Mouse (Mus musculus) adrenal gland, postnatal 10 days (tissue): ENCODE results near the gene Abcf2. TPM values are rescaled to one million over a fixed set of nuclear protein-coding genes. Genes with fewer than 3 reads are reported as not detected.
A peak's percentile ranks its signal among the peaks of the same experiment; 100 is the strongest.

ENCODE experiments used
- DNase-seq: peaks from one replicate; pipeline ENCODE4 v3.0.0; 2021; ENCODE audit warnings: mixed read lengths
- total RNA-seq, 2 experiments: library from RNA; stranded (reverse); gene quantifications; 2 replicates each; pipeline ENCODE4 v1.2.3; 2021

The Abcf2 gene
- total RNA-seq, 2 experiments from 2014 or later, result 51.0 to 53.3 TPM

DNA sequence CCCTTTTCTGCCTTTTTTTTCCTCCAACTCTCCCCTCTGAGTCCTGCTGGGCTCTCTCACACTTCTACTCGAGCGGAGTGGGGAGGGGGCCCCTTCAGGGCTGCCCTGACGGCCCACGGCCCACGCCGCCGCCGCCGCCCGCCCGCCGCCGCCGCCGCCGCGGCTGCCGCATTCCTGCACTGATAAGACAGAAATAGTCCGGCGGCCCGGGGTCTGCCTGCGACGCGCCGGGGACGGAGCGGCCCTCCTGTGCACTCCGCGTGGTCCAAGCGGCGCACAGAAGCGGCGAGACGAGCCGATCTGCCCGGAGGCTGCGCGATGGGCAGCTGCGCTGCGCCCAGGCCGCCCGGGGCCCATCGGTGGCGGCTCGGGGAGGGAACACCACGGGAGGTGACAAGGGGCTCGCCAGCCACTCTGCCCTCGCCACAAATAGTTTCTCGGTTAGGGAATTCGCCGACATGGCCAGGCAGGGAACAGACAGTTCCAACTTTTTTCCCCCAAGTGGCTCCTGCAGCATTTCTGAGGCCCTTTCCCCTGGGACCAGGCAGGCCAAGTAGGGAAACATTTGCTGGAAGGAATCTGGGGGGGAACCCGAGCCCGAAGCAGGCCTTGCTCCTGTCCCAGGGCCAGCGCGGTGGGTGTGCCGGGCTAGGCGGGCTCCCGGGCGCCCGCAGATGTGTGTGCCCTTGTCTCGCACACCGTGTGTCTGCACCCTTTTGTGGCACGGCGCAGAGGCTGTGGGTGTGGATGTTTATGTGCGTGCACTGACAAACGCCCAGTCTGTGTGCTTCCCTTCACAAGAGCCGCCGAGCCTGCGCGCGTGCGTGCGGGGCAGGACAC lies 24.9 kb upstream of the Abcf2 start:
- DNase-seq, result peak; percentile 84

DNA sequence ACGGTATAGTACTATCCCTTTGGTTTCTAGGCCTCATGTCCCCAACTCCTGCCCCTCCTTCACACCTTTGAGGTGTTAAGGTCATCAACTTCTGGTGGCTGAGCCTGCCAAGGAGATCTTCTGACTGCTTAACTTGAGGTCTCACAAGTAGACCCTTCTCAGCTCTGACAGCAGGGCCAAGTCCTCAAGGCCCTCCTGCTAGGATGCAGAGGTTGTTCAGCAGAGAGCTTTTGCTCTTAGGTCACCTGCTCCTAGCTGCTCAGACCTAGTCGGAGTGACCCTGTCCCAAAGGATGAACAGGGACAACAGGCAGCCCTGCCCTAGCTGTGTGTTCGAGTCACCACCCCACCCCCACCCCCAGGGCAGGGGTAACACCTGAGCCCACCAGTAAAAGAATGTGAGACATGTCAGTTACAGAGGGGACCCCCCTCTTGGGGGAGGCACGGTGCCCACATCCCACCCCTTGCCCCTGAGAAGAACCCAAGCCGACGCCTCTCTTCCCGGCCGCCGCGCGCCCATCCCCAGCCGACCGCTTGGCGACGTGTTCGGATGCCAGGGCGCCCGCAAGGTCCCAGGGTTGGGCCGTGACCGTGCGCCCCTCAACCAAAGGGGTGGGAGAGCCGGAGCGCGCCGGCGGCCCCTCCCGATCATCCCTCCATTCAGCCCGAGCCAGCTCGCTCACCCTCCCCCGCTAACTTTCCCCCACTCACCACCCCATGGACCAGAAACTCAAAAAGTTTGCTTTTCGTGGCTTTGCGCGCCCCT lies 24.0 kb upstream of the Abcf2 start:
- DNase-seq, result peak; percentile 50

DNA sequence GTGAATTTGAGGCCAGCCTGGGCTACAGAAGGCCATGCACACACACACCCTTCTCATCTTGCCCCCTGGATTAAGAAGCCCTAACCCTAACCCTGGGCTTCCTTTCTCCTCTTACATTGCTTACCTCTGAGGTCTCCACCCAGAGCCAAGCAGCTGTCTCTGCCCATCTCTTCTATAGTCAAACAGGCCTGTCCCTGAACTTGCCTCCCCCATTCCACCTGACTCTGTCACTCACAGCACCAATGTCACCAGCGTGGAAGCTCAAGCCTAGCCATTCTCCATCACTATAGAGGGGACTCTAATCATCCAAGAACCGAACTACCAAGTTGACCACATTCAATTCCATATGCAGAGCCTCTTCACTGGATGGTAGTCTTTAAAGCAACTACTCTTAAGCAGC lies 23.0 kb upstream of the Abcf2 start:
- no peak for DNase-seq

DNA sequence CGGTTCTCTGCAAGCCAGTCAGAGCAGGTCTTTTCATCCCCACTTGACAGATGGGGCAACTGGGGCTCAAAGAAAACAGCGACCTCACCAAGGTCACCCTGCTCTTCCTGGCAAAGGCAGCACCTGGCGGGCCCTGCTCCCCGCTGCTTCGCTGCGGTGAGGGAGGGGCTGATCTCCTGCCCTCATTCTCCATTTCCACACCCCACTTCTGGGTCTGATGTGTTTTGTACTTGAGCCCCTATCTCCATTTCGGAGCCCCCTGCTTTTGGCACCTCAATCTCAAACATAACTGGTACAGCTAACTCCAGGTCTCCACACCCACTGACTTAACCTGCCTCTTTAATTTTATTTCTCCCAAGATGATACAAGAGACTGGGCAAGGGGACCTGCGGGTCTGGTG lies 21.9 kb upstream of the Abcf2 start:
- no peak for DNase-seq

DNA sequence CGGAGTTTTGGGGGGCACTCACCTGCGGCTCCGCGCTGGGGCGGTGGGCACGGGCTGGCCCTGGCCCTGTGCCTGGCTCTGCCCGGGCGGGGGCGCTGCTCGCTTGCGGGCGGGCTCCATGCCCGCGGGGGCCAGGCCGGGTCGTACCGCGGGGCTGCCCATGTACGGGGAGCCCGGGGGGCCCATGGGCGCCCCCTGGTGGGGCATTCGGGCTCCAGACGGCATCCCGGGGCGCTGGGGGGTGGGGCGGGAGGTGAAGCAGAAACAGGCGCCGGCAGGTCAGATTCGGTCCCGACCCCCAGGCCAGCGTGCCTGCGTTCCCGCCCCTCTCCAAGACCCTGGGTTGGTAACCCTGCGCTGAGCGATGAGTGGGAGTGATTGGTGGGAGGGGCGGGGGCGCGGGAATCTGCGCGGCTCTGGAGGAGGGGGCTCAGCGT lies 21.3 kb upstream of the Abcf2 start:
- DNase-seq, result peak; percentile 80

DNA sequence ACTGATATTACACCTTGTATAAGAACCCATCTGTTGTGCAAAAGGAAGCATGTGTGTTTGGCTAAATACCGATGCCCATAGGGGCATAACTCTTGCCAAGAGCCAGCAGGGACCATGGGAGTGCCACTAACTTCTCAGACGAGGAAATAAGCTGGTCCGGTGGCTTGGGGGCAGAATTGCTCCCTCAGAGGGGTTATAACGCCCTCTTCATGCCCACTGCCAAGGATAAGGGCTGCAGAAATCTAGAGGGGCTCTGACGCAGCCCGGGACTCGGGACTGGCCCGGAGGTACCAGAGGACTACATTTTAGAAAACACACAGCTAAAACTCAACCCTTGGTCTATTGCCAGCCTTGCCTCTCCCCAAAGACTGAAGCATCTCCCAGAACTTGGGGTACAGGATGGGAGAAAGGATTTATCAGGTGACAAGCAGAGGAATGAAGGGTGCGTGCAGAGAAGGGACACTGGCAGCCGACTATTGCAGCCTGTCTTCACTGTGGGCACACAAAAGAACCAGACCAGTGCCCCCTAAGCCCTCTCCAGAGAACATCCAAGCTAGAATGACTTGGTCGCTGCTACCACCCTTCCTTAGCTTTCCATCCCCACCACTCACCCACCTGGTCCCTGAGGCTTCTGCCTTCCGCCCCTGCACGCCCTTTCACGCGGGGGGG lies 20.8 kb upstream of the Abcf2 start:
- DNase-seq, result no peak

DNA sequence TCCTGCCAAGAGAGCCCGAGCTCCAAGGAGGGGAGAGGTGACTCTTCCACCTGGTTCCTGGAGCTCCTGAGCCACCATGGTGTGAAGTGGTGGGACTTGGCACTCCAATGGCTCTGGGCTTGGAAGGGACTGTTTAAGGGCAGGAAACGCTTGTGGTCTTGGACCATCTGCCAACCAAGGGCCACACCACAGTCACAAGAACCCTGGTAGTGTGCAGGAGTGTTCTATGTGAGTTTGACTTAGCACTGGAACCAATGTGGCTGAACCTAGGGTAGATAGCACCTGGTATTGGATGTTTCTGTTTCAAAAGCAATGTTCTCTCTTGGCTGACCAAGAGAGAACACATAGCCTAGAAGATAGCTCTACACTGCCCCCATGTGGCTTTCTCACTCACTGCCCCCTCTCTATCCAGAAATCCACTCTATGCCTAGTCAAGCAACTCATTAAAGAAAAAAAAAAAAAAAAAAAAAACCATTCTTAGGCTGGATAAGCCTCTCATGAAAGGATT lies 20.0 kb upstream of the Abcf2 start:
- peak; percentile 87 for DNase-seq

DNA sequence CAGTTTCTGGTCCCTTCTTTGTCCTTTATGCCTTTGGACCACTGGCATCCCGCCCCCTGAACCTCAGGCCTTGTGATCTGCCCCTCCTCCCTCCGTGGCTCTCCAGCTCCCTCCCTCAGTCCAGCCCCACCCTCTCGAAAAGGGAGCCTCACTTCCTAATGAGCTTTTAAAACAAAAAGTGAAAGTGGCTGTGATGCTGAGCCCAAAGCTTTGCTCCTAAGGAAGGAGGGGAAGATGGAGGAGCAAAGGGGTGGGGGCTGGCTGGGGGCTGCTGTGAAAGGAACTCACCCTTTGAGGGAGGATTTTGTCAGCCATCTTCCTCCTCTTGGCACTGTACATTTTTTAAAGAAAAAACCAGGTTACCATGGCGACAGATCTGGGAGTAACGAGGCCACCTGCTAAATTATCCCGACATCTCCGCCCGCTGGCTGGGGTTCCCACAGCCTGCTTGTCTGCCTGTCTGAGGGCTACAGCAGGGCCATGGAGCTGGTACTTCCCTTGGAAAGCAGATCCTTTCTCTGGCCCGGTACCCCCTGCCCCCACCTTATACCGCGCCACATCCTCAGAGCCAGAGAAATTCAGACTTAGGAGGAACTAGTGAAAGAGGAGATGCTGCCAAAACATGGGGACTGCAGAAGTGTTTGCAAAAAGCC lies 19.4 kb upstream of the Abcf2 start:
- DNase-seq, result no peak

DNA sequence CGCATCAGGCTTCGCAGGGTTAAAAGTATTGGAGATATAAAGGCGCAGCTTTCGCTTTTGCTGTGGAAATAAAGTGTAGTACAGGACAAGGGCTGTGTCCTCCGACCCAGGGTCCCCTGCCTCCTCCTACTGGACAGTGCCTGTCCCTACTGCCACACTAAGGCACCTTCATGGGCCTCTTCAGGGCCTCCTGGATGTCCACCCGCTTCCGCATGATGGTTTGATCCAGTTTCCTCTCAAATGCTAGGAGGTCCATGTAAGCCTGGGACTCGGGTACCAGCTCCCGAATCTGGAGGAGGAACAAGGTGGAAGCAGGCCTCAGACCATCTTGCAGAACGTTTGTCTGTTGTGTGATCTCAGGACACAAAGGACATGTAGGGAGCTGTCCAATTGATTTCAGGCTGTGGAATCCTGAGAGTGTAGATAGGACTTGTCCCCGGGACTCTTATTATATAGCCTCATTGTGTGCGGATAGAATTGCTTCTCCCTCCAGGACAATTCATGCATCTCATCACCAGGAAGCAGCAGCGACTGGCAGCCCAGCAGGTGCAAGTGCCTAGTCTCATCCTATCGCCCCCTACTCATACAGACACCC lies 18.6 kb upstream of the Abcf2 start:
- DNase-seq, result no peak

DNA sequence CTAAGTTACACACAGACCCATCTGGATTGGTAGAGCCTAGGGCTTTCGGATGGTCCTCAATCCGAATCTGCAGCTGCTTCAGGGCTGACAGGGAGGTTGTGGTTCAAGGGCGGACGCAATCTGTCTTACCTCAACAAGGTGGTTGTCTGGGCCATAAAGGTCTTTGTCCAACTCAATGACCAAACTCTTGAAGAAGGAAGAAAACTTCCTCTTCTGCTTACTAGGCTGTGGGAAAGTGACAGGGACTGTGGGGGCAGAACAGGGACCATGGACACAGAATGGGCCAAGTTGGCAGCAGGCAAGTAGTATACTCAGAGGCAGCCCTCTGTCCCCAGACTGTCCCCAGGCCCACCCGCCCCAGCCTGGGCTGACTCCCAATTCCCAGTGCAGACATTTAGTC lies 18.0 kb upstream of the Abcf2 start:
- no peak for DNase-seq

DNA sequence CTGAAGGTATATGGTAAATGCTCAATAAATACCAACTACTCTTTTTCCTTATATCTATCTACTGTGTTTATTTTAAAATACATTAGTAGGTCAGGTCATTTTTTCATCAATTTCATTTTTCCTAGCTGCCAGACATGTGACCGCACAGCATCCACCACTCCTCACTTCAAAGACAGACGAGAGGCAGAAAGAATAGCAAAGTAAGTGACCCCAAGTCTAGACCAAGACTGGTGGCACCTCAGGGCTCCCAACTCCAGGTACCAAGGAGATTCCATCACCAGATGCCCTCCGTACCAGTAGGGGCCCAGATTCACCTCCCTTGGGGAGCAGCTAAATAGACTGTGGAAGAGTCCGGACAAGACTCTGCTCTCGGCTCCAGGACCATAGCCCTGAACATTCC lies 17.1 kb upstream of the Abcf2 start:
- no peak for DNase-seq

DNA sequence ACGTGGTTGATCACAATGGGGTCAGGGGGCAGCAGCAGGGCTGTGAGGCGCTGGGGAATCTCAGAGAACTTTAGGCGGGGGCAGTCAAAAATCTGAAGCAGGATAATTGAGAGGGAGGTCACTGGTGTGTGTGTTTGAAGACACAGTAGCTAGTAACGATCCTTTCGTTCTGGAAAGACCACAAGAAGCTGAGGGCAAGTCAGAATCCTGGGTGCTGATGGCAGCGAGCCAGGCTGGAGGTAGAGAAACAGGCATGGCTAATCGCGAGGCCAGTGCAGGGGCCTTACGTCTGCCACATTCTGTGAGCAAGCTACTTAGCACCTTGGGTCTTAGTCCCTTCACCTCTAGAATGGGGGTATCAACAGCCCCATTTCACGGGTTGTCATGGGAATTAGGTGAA lies 16.7 kb upstream of the Abcf2 start:
- DNase-seq, result no peak

DNA sequence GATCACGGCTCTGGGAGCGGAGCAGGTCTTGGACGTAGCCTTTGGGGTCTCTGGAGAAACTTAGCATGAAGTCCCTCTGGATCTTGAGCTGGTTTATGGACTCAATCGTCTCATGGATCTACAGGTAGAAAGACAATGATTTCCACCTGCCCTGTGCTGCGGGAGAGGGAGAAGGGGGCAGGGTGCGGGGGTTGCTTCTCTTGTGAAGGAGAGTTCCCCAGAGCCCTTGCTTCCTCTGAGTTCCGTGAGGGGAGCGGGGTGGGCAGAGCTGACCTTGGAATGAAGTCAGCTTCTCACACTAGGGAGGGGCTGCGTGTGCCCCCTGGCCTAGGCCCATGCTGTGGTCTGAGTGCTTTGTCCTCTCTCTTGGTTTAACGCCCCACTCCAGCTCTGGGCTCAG lies 16.0 kb upstream of the Abcf2 start:
- DNase-seq, result no peak

DNA sequence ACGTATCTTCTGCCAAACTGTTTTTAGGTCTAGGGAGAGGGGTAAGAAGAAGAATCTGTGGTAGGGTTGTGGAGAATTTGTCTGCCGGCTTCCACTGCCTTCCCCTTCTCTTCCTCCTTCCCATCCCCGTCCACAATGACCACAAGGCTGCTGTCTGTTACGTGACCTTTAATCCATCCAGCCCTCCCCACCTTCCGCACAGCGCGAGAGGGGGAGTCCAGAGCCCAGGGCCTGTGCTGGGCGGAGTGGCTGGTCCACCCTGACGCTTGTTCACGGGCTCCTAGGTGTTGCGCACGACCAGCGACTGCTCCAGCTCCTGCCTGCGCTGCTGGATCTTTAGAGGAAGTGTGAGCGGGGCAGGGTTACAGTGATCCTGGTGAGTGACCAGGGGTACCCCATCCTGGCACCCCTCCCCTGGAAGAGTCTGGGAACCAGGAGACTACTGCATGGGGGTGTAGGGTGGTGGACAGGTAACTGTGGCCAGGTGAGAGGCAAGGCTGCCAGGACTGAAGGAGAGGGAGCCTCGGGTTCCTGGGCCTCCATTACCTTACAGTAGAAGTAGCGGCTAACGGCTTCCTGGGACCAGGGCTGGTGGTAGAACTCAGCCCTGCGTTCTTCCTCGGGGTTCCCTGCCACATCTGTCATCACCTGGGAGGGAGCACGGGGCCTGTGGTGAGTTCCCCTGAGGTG lies 15.3 kb upstream of the Abcf2 start:
- DNase-seq, result no peak

DNA sequence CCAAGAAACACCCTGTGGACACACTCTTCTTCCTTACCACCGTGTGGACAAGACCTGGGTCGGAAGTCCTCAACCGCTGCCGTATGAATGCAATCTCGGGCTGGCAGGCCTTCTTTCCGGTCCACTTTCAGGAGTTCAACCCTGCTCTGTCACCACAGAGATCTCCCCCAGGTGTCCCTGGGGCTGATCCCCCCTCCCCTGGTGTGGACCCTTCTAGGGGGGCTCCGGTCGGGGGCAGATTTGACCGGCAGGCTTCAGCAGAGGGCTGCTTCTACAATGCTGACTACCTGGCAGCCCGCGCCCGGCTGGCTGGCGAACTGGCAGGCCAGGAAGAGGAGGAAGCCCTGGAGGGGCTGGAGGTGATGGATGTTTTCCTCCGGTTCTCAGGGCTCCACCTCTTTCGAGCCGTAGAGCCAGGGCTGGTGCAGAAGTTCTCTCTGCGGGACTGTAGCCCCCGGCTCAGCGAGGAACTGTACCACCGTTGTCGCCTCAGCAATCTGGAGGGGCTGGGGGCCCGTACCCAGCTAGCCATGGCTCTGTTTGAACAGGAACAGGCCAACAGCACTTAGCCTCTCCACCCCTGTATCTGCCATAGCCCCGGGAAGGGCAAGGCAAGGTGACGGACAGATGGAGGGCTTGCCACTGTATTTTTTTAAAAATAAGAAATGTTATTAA lies 14.7 kb upstream of the Abcf2 start:
- no peak for DNase-seq

DNA sequence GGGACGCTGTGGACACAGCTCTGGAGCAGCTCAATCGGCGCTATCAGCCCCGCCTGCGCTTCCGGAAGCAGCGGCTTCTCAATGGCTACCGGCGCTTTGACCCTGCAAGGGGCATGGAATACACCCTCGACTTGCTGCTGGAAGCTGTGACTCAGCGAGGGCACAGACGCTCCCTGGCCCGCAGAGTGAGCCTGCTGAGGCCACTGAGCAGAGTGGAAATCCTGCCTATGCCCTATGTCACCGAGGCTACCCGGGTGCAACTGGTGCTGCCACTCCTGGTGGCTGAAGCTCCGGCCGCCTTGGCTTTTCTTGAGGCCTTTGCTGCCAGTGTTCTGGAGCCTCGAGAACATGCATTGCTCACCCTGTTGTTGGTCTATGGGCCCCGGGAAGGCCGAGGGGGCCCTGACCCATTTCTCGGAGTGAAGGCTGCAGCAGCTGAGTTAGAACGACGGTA lies 14.0 kb upstream of the Abcf2 start:
- DNase-seq, result peak; percentile 69

DNA sequence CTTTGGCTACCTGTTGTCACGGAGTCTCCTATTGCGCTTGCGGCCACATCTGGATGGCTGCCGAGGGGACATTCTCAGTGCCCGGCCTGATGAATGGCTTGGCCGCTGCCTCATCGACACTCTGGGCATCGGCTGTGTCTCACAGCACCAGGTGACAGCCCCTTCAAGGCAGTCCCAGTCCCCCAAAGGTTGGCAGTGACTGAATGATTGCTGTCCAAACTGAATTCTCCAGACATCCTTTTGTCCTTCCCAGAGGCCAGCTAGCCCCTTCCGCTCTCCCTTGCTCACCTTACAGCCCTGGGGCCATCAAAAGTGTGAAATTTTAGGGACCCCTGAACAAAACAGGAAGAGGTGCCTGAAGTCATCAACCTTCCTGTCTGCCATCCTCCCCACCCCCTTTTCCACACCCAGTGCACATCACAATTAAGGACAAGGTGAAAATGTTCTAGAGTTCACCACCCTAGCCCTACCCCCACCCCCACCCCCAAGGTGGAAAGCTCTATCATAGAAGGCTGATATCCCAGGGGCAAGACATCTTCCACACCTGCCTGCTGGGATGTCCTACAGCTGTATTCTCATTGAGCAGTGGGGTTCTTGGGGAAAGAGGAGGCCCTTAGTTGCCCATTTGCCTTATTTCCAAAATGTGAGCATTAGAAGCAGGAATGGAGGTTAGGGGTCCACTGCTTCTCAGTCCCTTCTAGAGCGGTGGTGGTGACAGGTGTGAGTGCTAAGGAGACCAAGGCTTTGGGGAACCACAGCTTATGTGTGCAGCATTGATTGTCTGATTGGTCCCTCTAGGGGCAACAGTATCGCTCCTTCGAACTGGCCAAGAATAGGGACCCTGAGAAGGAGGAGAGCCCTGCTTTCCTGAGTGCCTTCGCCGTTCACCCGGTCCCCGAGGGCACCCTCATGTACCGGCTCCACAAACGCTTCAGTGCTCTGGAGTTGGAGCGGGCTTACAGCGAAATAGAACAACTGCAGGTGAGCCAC lies 12.5 kb upstream of the Abcf2 start:
- DNase-seq, result no peak

DNA sequence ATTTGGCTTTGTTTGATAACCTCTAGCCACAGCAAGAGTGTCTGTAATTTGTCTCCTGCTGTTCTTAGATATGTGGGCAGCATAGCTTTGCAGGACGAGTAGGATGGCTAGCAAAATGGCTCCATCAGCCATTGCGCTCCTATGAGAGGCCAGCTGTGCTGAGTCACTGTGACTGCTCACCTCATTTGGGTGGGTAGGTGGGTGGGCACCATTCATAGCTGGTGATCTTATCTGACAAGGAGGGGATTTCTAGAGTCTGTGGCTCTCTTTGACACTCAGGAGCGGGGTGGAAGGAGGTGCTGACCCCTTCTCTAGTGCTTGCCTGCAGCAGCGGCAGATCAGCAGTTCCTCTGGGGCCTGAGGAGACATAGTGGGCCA lies 9.9 kb upstream of the Abcf2 start:
- no peak for DNase-seq

DNA sequence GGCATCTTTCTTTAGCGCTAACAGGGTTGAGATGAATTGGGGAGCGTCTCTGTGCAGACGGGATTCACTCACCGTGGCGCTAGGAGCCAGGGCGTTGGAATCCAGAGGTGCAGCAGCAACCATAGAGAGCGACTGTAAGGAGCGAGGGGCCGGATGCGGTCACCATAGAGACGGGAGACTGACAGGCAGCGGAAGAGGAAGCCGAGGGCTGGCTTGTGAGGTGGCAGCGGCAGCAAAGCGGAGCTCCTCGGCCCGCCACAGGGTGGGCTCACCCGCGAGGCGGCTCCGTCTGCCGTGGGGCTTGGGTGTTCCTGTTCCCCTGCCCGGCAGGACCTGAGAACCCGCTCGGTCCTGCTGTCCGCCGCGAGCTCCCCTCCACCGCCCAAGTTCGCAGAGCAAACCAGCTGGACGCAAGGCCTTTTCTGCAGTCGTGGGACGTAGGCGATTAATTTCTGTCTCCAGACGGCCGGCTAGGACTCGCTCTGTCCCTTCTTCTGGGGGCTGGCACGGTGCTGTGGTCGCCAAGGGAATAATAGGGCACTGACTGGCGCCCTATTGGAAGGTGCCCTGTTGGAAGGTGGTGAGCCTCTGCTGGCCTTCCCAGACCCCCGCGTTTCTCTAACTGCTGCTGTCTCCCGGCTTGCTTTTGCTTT lies 9.4 kb upstream of the Abcf2 start, which contains the start of gene Chpf2:
Chpf2 (plus strand) TSS at position 195 of the 653 bp plus-strand sequence.
- DNase-seq, result peak; percentile 90
